Mouse (Mus musculus) olfactory bulb, adult 2 months (tissue): Measurements from ENCODE around the gene Bbs9. TPM values are rescaled to one million over a fixed set of nuclear protein-coding genes. Genes with fewer than 3 reads are reported as not detected.

ENCODE experiments used
- H3K27ac ChIP-seq: fragments of 200-500 bp; 2 replicates; pipeline ENCODE4 v1.5.1; 2012; ENCODE audit warnings: low read depth, low read length; ENCODE audit not compliant: insufficient read depth
- H3K4me1 ChIP-seq: fragments of 200-500 bp; 2 replicates; pipeline ENCODE4 v1.6.1; 2012; ENCODE audit warnings: low read length; ENCODE audit not compliant: control insufficient read depth, insufficient read depth
- H3K4me3 ChIP-seq: fragments of 200-500 bp; 2 replicates; pipeline ENCODE4 v1.5.1; 2012; ENCODE audit warnings: mild to moderate bottlenecking, low read depth, low read length, moderate library complexity; ENCODE audit not compliant: insufficient read depth
- CTCF ChIP-seq: fragments of 200-500 bp; IDR thresholded peaks from 2 replicates; pipeline ENCODE4 v1.5.1; 2012; ENCODE audit warnings: low read depth, mild to moderate bottlenecking, low read length, moderate library complexity; ENCODE audit not compliant: insufficient read depth
- POLR2A ChIP-seq: fragments of 200-500 bp; IDR thresholded peaks from 2 replicates; pipeline ENCODE4 v1.6.1; 2012; ENCODE audit warnings: mild to moderate bottlenecking, low read depth, low read length, moderate library complexity; ENCODE audit not compliant: insufficient read depth
- WGBS: fragments of 180-500 bp; shearing (Covaris S2); methylation state at CpG from one replicate; pipeline ENCODE4 v1.1.7; 2018; 5-methylcytosine and 5-hydroxymethylcytosine counted together
- polyA plus RNA-seq: library from polyadenylated mRNA; stranded (reverse); fragments of >200 nt; gene quantifications from 2 replicates; pipeline ENCODE4 v1.2.4, GENCODE M21; 2012; ENCODE audit warnings: low replicate concordance; ENCODE audit not compliant: missing spikeins, insufficient read depth, insufficient read length

The Bbs9 gene
- polyA plus RNA-seq, 1 experiment = not detected

GRCm38 (mm10) chr9:22793698-22794097, 318.2 kb downstream of the Bbs9 start:
- WGBS = 92% methylated on average over 7 of the region's 7 CpGs

DNA sequence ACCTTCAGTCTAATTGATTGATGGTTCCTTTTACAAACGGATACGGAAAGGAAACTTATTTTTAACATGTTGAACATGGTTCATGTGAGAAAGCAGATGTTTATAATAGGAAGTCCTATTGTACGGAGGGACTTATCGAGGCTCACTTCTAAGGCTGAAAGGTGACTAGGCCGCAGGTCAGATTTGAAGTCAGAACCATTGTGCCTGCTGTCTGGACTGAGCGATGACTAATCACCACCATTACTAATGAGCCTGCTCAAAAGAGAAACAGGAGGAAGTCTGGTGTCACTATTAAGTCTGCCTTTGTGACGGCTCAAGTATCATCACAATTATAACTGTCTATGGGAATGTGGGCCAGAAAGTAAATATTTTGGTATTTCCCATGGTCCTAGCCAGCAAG, 325.2 kb downstream of the Bbs9 start:
- Histone ChIP-seq H3K4me1 (no peaks in the 10 kb centered on the region), H3K27ac (no peak overlapping the region), H3K4me3 (no peak overlapping the region)
- WGBS = 94% methylated on average over 7 of the region's 7 CpGs
- TF ChIP-seq CTCF = no peak
- no peak for TF ChIP-seq POLR2A

More at GRCm38 (mm10) chr9:22793698-22794097, 318.2 kb downstream of the Bbs9 start:
- no peak overlapping the region for H3K4me3 ChIP-seq
- no peak overlapping the region for H3K27ac ChIP-seq
- H3K4me1 ChIP-seq = no peaks in the 10 kb centered on the region
- TF ChIP-seq CTCF (no peak), POLR2A (no peak)

DNA sequence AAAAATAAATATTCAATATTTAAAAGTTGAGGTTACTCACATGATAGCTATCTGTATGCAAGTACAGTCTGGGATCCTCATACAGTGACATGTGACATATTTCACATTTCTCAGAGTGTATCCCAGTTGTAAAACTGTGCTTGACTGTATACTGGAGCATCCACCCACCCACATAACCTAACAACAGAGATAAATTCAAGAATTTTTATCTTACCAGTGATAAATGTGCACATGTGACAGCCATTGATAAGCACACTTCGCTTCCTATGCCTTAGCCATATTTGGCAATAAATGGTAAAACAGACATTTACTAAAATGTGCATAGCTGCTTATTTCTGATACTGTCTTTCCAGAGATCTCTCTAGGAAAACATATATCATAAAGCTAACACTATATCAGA, 330.5 kb downstream of the Bbs9 start:
- WGBS = 98% methylated on average over 1 of the region's 1 CpGs
- H3K4me3 ChIP-seq = no peak overlapping the region
- no peaks in the 10 kb centered on the region for H3K4me1 ChIP-seq
- H3K27ac ChIP-seq = no peak overlapping the region
- no peak for TF ChIP-seq CTCF
- no peak for TF ChIP-seq POLR2A

GRCm38 (mm10) chr9:22806494-22806893, 331.0 kb downstream of the Bbs9 start:
- Histone ChIP-seq H3K4me1 (no peaks in the 10 kb centered on the region), H3K4me3 (no peak overlapping the region), H3K27ac (no peak overlapping the region)
- WGBS = 89% methylated on average over 5 of the region's 5 CpGs
- TF ChIP-seq CTCF (no peak), POLR2A (no peak)

DNA sequence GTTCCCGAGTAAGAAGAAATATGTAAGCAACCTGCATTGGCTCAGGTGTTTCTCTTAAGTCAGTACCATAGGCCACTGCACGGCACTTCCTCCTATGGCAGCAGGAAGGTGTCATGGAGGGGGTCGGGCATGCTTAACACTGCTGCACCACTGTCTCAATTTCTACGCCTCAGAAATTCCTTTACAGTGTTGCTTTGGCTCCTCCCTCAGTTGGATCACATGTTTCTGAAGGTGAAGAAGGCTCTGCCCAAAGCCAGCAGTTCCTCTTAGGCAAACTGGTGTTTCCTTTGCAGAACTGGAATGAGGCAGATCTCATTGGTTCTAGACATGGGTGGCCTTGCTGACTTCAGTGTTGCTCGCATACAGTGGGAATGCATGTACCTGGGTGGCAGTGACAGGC, 332.2 kb downstream of the Bbs9 start:
- H3K27ac ChIP-seq = no peak overlapping the region
- H3K4me3 ChIP-seq = no peak overlapping the region
- TF ChIP-seq POLR2A (no peak), CTCF (no peak)
- no peaks in the 10 kb centered on the region for H3K4me1 ChIP-seq
- WGBS = 91% methylated on average over 5 of the region's 5 CpGs

- WGBS = 97% methylated on average over 4 of the region's 4 CpGs
- Histone ChIP-seq H3K4me1 (no peaks in the 10 kb centered on the region), H3K4me3 (no peak overlapping the region), H3K27ac (no peak overlapping the region)
- TF ChIP-seq CTCF = no peak
- TF ChIP-seq POLR2A = no peak
Observed at GRCm38 (mm10) chr9:22809621-22810126, 334.2 kb downstream of the Bbs9 start.

- H3K4me1 ChIP-seq = no peaks in the 10 kb centered on the region
- no peak for TF ChIP-seq POLR2A
- no peak for TF ChIP-seq CTCF
Observed at GRCm38 (mm10) chr9:22810454-22810853, 334.9 kb downstream of the Bbs9 start.

GRCm38 (mm10) chr9:22811931-22812330, 336.4 kb downstream of the Bbs9 start:
- TF ChIP-seq POLR2A (no peak), CTCF (no peak)
- H3K4me3 ChIP-seq = no peak overlapping the region
- H3K27ac ChIP-seq = no peak overlapping the region
- 92% methylated on average over 2 of the region's 2 CpGs for WGBS
- no peaks in the 10 kb centered on the region for H3K4me1 ChIP-seq

More at GRCm38 (mm10) chr9:22810454-22810853, 334.9 kb downstream of the Bbs9 start:
- H3K27ac ChIP-seq = no peak overlapping the region
- H3K4me3 ChIP-seq = no peak overlapping the region
- WGBS = 92% methylated on average over 8 of the region's 8 CpGs

GRCm38 (mm10) chr9:22814407-22815092, 339.0 kb downstream of the Bbs9 start:
- no peak overlapping the region for H3K27ac ChIP-seq
- H3K4me3 ChIP-seq = no peak overlapping the region
- no peaks in the 10 kb centered on the region for H3K4me1 ChIP-seq
- TF ChIP-seq POLR2A = no peak
- no peak for TF ChIP-seq CTCF
- 88% methylated on average over 9 of the region's 9 CpGs for WGBS
